Mouse (Mus musculus): ENCODE results near the gene Ptcd1. TPM values are rescaled to one million over a fixed set of nuclear protein-coding genes. Genes with fewer than 3 reads are reported as not detected.
"Not testable (repeated sequence)": the region's sequence is repeated elsewhere in the genome, so short reads cannot be mapped to it uniquely, and the experiment has no call there.

The Ptcd1 gene
- total RNA-seq, 2 experiments from 2014 or later = 20.7 to 21.9 TPM

DNA sequence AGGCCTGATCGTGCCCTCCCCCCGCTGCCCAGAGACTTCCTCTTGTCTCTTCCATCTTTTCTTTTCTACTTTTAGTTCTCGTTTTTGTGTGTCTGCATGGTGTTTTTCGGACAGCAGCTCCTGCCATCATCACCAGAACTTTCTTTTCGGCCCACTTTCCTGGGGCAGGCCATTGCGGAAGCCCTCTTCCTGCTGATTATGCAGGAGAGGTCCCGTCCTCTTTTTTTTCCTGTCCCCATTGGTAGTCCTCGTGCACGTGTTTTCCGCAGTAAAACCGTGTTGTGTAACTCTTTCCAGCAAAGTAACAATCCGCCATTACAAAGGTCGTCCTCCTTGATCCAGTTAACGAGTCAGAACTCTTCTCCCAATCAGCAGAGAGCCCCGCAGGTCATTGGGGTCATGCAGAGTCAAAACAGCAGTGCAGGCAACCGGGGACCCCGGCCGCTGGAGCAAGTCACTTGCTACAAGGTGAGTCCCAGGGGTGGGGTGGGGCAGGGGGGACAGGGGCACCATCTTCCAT, 11.6 kb upstream of the Ptcd1 start:
- intact Hi-C loops (cut with DNase I) = no loop called here
- no peak for DNase-seq (ENCODE audit: low spot score in 2 of 2)

- no peak for DNase-seq (ENCODE audit: low spot score in 2 of 2)
- intact Hi-C loops (cut with DNase I) = loop anchor here (2.0 kb wide), 1 partner anchor 26 kb away; the partner anchor contains the start of genes Bud31 and Pdap1
Observed at GRCm38 (mm10) chr5:145167306-145167661, 376 bp upstream of the Ptcd1 start.

DNA sequence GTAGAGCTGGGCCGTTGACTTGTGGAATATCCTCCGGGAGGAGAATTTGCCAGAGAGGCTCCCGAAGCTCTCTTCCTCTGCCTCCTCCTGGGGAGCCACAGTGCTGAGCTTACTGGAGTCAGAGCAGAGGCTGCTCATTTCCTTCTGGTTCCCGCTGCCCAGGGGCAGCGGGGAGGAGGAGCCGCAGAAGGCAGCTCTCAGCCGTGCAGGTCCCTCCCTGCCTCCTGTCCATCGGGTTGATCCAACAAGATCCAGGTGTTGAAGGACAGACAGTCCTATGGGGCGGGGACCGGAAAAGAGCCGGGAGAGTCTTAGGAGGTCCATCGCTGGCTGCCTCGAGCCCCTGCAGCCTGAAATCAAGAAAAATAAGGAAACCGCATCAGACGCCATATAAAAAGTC, 1.7 kb downstream of the Ptcd1 start:
- no peak for DNase-seq (ENCODE audit: low spot score in 2 of 2)
- intact Hi-C loops (cut with DNase I) = no loop called here

- intact Hi-C loops (cut with DNase I) = no loop called here
- DNase-seq (ENCODE audit: low spot score in 2 of 2) = no peak
Observed at GRCm38 (mm10) chr5:145164710-145165109, 2.2 kb downstream of the Ptcd1 start.

DNA sequence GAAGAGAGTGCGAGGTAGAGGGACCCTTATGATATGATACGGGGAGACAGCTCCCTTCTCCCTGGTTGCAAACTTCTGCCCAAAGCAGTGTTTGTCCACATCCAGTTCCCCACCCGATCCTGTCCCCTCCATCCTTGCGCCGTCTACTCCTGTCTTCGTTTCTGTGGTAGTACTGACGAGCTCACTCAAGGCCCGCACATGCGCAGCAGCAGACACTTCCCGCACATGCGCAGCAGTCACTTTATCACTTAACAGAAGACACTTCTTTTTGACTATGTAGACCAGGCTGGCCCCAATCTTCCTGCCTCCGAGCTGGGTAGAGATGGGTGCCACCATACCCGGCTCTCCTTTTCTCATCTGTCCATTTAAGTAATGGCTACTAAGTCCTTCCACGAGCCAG, 5.5 kb downstream of the Ptcd1 start:
- intact Hi-C loops (cut with DNase I) = no loop called here
- no peak for DNase-seq (ENCODE audit: low spot score in 2 of 2)

DNA sequence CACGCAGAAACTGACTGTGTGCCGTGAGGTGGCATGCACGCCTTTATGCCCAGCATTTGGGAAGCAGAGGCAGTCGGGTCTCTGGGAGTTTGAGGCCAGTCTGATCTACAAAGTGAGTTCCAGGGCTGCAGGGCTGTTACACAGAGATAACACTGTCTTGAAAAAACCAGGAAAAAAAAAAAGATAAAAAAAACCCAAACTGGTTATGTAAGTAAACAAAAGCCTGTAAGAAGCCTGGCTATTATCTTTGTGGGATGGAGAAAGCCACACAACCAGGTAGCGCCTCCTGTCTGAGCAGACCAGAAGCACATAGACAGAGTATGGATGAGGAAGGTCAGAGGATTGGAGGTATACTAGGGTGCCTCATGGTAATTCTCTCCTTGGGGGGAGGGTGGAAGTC, 14.2 kb downstream of the Ptcd1 start:
- intact Hi-C loops (cut with DNase I) = no loop called here
- DNase-seq (ENCODE audit: low spot score in 2 of 2) = no peak

GRCm38 (mm10) chr5:145149294-145149693, 17.6 kb downstream of the Ptcd1 start:
- intact Hi-C loops (cut with DNase I) = no loop called here
- no peak for DNase-seq (ENCODE audit: low spot score in 2 of 2)

DNA sequence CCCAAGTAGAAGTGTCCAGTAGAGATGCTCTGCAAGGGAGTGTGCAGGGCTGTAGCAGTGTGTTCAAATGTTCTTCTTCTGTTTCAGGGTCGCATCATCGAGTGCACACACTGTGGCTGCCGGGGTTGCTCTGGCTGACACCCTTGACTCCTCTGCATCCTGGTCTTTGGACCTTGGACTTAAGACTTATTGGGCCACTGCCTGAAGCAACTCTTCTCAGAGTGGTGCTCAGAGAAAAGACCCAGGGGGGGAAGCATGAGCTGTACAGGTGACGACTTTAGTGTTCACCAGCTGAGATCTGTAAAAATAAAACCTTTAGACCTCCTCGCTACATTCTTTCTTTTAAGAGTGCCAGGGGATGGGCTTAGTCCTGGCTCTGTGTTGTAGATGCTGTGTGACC, 19.2 kb downstream of the Ptcd1 start:
- no peak for DNase-seq (ENCODE audit: low spot score in 2 of 2)
- intact Hi-C loops (cut with DNase I) = no loop called here

DNA sequence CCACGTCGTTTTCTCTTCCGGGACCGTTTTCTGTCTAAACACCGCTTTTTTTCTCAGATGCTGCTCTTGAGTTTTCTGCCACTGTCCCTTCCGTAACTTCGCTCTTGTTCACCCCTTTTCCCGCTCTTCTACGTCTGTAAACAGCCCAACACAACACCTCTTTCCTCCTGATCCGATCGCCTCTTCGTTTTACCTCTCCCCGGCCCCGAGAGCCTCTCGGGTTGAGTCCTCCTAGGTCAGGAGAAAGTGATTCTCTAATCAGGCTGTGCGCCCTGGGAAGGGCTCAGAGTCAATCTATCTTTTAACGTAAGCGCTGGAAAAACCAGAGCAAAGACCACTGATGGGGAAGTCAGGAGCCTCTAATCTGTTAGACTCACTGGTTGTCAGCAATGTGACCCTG, 26.3 kb downstream of the Ptcd1 start:
- DNase-seq (ENCODE audit: low spot score in 2 of 2) = no peak
- intact Hi-C loops (cut with DNase I) = loop anchor here (2.0 kb wide), 1 partner anchor 26 kb away; the partner anchor contains the start of genes Cpsf4 and Ptcd1

DNA sequence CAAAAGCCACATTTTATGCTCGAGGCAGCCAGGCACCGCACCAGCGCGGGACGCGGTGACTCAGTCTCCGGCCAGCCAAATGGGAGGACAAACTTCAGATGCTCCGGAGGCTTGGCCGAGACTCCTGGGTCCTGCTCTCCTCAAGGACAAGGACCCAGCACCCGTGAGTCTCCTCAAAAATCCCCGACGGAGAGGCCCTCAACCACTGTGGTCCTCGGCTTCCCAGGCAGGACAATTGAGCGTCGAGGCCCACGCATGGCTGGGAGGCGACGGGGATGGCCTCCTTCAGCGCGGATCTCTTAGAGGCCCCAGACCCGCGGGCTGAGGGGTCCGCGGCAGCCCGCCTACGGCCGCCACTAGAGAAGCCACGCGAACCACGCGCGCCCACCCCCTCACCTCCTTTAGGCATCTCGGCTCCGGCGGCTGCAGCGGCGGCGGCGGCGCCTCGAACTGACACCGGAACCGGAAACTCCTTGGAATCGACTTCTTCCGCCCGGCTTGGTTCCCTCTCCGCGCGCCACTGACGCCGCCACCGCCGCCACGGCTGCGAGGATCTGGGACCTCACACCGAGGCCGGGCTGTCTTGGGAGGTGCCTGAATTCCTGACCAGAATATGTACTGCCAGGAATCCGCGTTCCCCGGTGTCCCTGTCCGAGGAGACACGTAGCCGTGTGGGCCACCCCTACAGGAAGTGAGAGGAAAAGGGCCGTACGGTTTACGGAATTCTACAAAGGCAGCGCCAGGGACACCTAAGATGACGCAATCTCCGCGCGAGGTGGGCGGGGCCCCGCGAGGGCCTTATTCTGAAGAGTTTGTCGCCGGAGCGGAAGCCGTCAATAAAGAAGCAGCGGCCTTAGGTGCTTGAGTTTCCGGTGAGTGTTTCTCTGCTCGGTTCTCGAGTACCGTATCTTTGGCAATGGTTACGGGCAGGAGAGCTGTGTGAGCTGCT, 27.1 kb downstream of the Ptcd1 start, which contains the start of the genes Pdap1 and Bud31:
Pdap1 (minus strand) TSS at position 668 of the 949 bp plus-strand sequence.
Bud31 (plus strand) TSS at position 792 of the 949 bp plus-strand sequence.
- peak; percentile 96 to 97 for DNase-seq (ENCODE audit: low spot score in 2 of 2)
- intact Hi-C loops (cut with DNase I) = loop anchor here (2.0 kb wide), 1 partner anchor 27 kb away; the partner anchor contains the start of genes Cpsf4 and Ptcd1

DNA sequence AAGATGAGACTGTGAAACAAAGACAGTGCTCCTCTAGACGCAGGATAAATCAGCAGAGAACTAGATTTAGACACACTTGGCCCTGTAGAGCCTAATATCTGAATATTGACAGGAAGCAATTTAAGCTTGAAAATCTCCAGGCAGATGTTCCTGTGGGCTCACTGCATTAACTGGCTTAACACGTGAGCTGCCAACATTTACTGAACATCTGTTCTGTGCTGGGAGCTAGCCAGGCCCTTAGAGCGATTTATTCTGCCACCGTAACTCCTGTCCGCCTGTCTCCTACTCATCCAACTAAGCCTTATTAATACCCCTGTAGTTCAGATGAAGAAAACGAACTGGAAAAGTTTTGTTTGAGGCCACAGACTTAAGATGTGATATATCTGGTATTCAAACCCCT, 28.1 kb downstream of the Ptcd1 start:
- no peak for DNase-seq (ENCODE audit: low spot score in 2 of 2)
- intact Hi-C loops (cut with DNase I) = no loop called here

DNA sequence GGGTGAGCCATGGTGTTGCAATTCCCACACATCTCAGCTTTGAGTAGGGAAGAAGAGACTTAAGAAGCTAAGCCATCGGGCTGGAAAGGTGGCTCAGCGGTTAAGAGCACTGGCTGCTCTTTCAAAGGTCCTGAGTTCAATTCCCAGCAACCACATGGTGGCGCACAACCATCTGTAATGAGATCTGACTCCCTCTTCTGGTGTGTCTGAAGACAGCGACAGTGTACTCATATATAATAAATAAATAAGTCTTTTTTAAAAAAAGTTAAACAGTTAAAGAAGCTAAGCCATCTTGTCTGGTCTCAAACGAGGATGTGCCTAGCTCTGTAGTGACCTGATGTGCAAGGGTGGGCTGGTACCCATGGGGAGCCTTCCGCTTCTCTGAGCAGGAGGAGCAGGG, 33.6 kb downstream of the Ptcd1 start:
- intact Hi-C loops (cut with DNase I) = not testable (repeated sequence)

DNA sequence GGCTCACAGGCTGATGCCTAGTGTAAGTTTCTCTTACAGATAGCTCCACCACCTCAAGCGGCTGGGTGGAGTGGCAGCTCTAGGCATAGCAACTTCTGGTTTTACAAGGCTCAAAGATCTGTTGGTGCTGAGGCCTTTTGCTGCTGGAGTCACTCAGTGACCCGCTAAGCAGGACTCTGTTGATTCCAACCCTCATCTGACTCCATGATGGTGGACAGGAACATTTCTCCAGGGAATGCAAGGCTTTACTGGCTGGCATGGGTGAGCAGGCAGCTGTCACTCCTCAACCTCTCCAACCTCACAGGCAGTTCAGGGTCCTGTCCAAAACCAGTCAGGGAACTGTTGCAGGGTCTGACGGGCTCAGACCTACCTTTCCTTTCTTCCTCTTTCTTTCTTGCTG, 35.9 kb downstream of the Ptcd1 start:
- no peak for DNase-seq (ENCODE audit: low spot score in 2 of 2)
- intact Hi-C loops (cut with DNase I) = no loop called here

More for the DNA sequence above, 33.6 kb downstream of the Ptcd1 start:
- DNase-seq (ENCODE audit: low spot score in 2 of 2) = not testable (repeated sequence)

DNA sequence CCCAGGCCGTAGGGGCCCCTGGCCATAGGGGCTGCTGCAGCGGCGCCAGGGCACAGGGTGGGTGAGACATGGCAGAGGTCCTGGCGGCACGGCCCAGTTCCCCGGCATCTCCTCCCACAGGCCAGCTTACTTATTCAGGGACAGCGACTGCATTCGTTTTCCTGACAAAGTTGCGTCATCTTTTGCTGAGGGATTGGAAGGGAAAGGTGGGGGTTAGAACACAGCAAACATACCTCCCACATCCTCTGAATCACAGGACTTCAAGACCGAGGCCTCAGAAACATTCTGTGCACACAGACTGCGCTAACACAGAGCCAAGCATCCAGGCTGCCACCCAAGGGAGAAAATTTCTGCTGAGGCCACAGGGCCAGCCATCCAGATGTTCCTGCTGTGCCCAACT, 36.7 kb downstream of the Ptcd1 start:
- intact Hi-C loops (cut with DNase I) = no loop called here
- DNase-seq (ENCODE audit: low spot score in 2 of 2) = peak; percentile 59 to 72

DNA sequence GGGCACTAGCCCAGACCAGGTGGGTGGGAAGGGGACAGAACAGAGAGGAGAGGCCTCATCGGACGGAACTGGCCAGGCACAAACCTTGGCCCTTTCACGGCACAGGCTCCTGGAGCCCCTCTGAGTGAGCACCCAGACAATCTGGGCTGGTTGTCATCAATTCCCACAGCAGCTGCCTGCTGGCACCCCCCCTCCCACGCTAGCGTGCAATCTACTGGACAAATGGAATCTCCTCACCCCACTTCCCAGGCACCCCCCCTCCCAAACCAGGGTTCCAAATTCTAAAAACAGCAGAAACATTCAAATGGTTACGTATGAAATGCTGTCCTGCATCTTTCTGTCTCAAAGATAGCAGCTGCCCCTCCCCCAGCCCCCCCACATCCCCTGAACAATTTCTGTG, 37.1 kb downstream of the Ptcd1 start:
- peak in 1 of 2 experiments; percentile 54 for DNase-seq (ENCODE audit: low spot score in 2 of 2)
- intact Hi-C loops (cut with DNase I) = not testable (repeated sequence)

- no peak for DNase-seq (ENCODE audit: low spot score in 2 of 2)
- intact Hi-C loops (cut with DNase I) = no loop called here
Observed at GRCm38 (mm10) chr5:145129124-145129523, 37.8 kb downstream of the Ptcd1 start.

- intact Hi-C loops (cut with DNase I) = no loop called here
- DNase-seq (ENCODE audit: low spot score in 2 of 2) = no peak
Observed at GRCm38 (mm10) chr5:145126580-145126979, 40.3 kb downstream of the Ptcd1 start.

DNA sequence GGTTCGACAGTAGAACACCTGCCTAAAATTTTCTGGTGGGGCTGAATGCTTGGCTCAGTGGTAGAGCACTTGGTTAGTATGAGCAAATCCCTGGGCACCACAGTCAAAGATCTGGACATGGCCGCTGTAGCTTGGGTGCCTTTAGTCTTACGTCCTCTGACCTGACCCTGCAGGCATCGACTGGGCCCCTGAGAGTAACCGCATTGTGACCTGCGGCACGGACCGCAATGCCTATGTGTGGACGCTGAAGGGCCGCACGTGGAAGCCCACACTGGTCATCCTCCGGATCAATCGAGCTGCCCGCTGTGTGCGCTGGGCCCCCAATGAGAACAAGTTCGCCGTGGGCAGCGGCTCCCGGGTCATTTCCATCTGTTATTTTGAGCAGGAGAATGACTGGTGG, 43.5 kb downstream of the Ptcd1 start:
- intact Hi-C loops (cut with DNase I) = no loop called here
- DNase-seq (ENCODE audit: low spot score in 2 of 2) = no peak

DNA sequence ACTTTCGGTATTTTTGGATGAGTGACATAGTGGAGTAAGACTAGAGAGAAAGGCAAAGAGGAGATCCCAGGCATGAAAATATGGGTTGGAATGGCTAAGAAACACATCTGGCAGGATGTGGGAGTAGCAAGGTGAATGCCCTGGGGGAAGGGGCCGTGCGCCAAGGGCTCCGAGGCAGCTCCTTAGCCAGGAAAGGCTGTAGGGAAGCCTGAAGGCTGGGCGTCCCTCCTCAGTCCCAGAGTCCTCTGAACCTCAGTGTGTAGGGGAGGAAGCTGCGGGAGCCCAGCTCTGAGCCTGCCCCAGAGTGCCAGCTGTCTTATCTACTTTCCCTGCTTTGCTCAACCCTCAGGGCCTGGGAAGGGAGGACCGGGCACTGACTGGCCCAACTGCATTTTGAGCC, 46.0 kb downstream of the Ptcd1 start:
- intact Hi-C loops (cut with DNase I) = no loop called here
- no peak for DNase-seq (ENCODE audit: low spot score in 2 of 2)

- intact Hi-C loops (cut with DNase I) = no loop called here
- DNase-seq (ENCODE audit: low spot score in 2 of 2) = no peak
Observed at GRCm38 (mm10) chr5:145119385-145119784, 47.5 kb downstream of the Ptcd1 start.

GRCm38 (mm10) chr5:145118461-145118860, 48.4 kb downstream of the Ptcd1 start:
- DNase-seq (ENCODE audit: low spot score in 2 of 2) = no peak
- intact Hi-C loops (cut with DNase I) = no loop called here
